Mouse (Mus musculus): ENCODE measurements around the gene Kcnk10. TPM values are rescaled to one million over a fixed set of nuclear protein-coding genes. Genes with fewer than 3 reads are reported as not detected.

Gene Kcnk10
- polyA plus RNA-seq, 1 experiment from 2014 or later: 18.6 TPM

DNA sequence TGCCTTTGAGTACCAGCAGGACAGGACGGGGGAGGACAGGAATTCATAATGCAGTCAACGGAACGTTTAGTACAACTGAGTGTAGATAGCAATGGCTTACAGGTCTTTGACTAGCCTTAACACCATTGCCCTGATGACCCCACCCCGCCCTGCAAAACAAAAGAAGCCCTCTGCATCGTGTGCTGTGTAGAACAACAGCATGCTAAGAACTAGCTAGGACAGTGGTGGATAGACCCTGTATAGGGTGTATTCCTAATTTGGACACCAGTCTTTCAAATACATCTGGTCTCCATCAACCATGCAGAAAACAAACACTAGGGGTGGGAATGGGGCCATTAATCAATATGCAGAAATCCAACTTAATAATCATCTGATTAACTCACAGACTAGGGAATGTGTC is 147.4 kb downstream of the Kcnk10 start:
- Histone ChIP-seq H3K27me3 (ENCODE audit: poor library complexity, severe bottlenecking) (no peaks in the 10 kb centered on the region), H3K9me3 (no peaks in the 10 kb centered on the region), H3K4me3 (no peak overlapping the region), H3K4me1 (peaks cover 3% of the 10 kb centered on the region; the same call in 1 of the 2 replicates), H3K36me3 (replicated peaks) (peaks cover 18% of the 10 kb centered on the region), H3K27ac (no peak overlapping the region)
- no peak for DNase-seq (ENCODE audit: extremely low spot score, low spot score)
- 88% methylated on average over 5 of the region's 5 CpGs for WGBS

DNA sequence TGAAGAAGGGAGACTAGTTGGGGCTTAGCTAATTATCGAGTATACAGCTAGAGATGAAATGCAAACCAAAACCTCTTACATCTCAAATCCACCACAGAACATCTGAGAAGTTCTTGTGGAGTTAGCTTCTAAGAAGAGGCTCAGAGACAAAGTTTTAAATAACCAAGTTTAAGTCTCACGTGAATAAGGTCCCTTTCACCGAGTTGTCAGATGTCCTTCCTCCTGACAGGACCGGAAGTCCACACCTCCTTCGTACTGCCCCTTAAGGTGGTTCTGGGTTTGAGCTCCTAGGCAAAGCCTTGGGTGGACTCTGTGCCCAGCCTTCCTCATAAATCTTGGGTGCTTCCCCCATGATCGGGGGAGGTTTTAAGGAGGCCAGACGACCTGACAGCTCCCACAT is 156.8 kb downstream of the Kcnk10 start:
- no peak for DNase-seq (ENCODE audit: extremely low spot score, low spot score)
- WGBS: 92% methylated on average over 7 of the region's 7 CpGs
- H3K4me1 ChIP-seq: peaks cover 4% of the 10 kb centered on the region; the same call in 1 of the 2 replicates

DNA sequence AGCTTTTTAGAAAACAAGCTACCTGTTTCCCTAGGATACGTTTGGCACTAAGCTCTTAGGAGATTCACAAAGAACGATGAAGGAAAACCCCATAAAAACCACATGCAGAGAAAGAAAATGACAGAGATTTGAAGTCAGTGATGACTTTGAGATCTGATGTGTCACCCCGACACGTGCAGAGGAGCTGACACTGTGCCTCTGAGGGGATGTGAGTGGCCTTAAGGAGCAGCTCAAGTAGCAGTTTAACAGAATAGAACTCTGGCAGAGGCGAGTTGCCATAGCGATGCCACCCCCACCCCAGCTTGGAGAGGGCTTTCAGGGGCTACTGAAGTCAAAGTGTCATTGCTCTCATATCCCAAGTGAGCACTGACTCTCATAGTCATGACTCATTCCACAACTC is 158.3 kb downstream of the Kcnk10 start:
- H3K4me1 ChIP-seq: peaks cover 4% of the 10 kb centered on the region; the same call in 1 of the 2 replicates
- no peaks in the 10 kb centered on the region for H3K9me3 ChIP-seq
- no peak overlapping the region for H3K27ac ChIP-seq
- H3K36me3 ChIP-seq (replicated peaks): no peaks in the 10 kb centered on the region
- DNase-seq (ENCODE audit: extremely low spot score, low spot score): no peak
- no peaks in the 10 kb centered on the region for H3K27me3 ChIP-seq (ENCODE audit: poor library complexity, severe bottlenecking)
- WGBS: 79% methylated on average over 6 of the region's 6 CpGs
- no peak overlapping the region for H3K4me3 ChIP-seq

More for the DNA sequence above, 156.8 kb downstream of the Kcnk10 start:
- Histone ChIP-seq H3K9me3 (no peaks in the 10 kb centered on the region), H3K27ac (no peak overlapping the region), H3K27me3 (ENCODE audit: poor library complexity, severe bottlenecking) (no peaks in the 10 kb centered on the region), H3K4me3 (no peak overlapping the region), H3K36me3 (replicated peaks) (no peaks in the 10 kb centered on the region)

DNA sequence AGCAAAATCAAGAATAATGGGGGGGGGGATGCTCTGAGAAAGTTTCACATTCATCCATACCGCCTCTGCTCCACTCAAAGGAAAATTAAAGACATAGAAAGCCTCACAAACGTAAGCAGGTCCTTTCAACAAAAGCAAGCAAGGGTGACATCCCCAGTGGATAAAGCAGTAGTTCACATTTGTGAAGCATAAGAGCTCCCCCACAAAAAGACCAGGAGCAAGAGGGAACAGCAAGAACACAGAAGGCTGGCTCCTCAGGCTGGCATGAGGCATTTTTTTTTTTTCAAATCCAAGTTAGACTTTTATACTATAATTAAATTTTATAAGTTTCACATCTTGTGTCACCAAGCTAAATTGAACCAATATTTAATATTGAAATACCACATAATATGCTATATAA is 168.5 kb downstream of the Kcnk10 start:
- peaks cover 12% of the 10 kb centered on the region for H3K4me1 ChIP-seq
- H3K27ac ChIP-seq: no peak overlapping the region
- H3K27me3 ChIP-seq (ENCODE audit: poor library complexity, severe bottlenecking): no peaks in the 10 kb centered on the region
- no peak overlapping the region for H3K4me3 ChIP-seq
- no peak for DNase-seq (ENCODE audit: extremely low spot score, low spot score)
- H3K36me3 ChIP-seq (replicated peaks): no peaks in the 10 kb centered on the region
- no peaks in the 10 kb centered on the region for H3K9me3 ChIP-seq
- WGBS: 62% methylated on average over 2 of the region's 2 CpGs

DNA sequence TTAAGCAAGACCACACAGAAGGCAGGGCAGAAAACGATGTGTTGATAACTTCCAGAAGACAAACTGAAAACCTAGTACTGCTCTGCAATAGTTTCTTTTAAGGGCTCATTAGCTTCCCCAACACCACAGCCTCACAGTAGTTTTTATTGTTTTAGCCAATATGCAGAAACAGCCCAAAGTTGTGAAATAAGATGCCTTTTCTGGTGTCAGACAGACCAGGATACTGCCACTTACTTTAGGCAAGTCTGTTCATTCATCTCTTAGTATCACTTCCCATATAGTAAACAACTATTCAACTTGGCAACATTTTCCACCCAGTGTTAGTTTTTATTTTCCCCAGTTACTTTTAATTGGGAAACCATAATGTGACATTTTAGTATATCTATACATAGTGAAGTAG is 171.5 kb downstream of the Kcnk10 start:
- H3K4me3 ChIP-seq: no peak overlapping the region
- DNase-seq (ENCODE audit: extremely low spot score, low spot score): no peak
- 54% methylated on average over 1 of the region's 1 CpGs for WGBS
- peaks cover 12% of the 10 kb centered on the region for H3K4me1 ChIP-seq
- H3K27me3 ChIP-seq (ENCODE audit: poor library complexity, severe bottlenecking): no peaks in the 10 kb centered on the region
- no peak overlapping the region for H3K27ac ChIP-seq
- H3K9me3 ChIP-seq: no peaks in the 10 kb centered on the region
- no peaks in the 10 kb centered on the region for H3K36me3 ChIP-seq (replicated peaks)

DNA sequence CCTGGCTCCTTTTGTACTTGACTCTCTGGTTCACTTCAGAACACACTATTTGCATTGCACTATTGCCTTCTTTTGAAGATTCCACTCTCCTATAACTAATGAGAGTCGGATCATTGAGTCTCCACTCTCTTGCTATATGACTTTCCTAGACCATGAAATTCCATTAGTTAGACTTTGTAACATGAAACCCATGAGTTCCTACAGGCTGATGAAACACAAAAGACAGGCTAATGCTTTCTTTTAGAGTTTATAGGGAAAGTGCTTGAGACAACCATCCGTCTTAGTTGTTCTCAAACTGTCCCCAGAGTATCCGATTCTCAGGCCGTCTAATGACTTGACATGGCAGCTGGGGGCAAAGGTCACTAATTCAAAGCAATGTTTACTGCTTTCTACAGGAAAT is 172.0 kb downstream of the Kcnk10 start:
- Histone ChIP-seq H3K4me3 (no peak overlapping the region), H3K27ac (no peak overlapping the region), H3K4me1 (peaks cover 12% of the 10 kb centered on the region), H3K27me3 (ENCODE audit: poor library complexity, severe bottlenecking) (no peaks in the 10 kb centered on the region), H3K9me3 (no peaks in the 10 kb centered on the region), H3K36me3 (replicated peaks) (no peaks in the 10 kb centered on the region)
- WGBS: 14% methylated on average over 4 of the region's 4 CpGs
- no peak for DNase-seq (ENCODE audit: extremely low spot score, low spot score)

DNA sequence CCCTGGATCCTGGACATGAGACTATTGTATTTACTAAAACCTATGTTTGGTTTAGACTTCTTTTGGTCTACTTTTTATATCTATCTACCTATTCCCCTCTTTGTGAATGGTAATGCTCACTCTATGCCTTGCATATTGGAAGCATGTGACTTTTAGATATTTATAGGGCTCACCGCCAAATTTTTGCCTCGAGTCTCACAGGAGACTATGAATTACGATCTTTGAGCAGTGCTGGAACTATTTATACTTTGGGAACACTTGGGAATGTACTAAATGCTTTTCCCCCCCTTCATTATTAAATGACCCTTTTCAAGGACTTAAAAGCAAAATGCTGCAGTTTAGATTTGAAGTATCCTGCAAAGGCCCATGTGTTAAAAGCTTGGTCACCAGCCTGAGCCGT is 181.5 kb downstream of the Kcnk10 start:
- no peaks in the 10 kb centered on the region for H3K4me1 ChIP-seq
- no peak for DNase-seq (ENCODE audit: extremely low spot score, low spot score)
- no peaks in the 10 kb centered on the region for H3K9me3 ChIP-seq
- H3K36me3 ChIP-seq (replicated peaks): no peaks in the 10 kb centered on the region
- 89% methylated on average over 4 of the region's 4 CpGs for WGBS
- no peak overlapping the region for H3K4me3 ChIP-seq
- no peak overlapping the region for H3K27ac ChIP-seq
- H3K27me3 ChIP-seq (ENCODE audit: poor library complexity, severe bottlenecking): no peaks in the 10 kb centered on the region

DNA sequence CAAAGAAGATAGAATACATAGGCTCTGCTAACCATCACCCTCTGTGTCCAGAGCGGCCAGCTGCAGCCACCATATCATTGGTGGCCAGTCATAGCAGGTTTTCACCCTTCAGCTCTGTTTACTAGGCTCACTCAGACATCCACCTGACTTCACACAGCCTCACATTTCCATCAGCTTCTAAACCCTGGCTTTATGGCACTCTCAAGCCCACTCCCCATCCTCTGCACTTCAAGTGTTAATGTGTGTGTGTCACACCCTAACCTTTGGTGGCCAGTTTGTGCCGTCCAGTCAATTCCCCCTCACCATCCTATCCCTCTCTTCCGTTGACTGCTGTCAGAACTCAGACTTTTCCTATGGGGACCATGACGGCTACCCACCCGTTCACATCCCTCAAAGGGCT is 184.0 kb downstream of the Kcnk10 start:
- WGBS: 94% methylated on average over 5 of the region's 5 CpGs
- Histone ChIP-seq H3K36me3 (replicated peaks) (no peaks in the 10 kb centered on the region), H3K27me3 (ENCODE audit: poor library complexity, severe bottlenecking) (no peaks in the 10 kb centered on the region), H3K9me3 (no peaks in the 10 kb centered on the region), H3K4me3 (no peak overlapping the region), H3K27ac (no peak overlapping the region), H3K4me1 (no peaks in the 10 kb centered on the region)
- no peak for DNase-seq (ENCODE audit: extremely low spot score, low spot score)

DNA sequence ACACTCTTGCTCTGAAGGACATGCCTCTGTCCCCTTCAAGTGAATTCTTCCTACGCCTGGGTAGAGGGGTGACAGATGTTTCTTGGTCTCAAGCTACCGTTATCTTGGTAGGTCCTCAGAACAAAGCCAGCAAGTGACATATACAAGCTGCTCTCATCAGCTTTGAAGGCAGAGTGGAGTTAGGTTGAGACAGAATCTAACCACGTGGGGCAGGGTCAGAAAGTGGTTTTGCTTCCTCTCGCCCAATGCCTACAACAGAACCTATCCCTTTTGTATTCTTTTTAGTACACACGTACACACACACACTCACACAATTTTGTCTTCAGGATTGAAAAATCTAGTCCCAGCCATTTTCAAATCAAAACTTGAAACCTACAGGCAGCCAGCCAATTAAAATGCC is 186.8 kb downstream of the Kcnk10 start:
- H3K27me3 ChIP-seq (ENCODE audit: poor library complexity, severe bottlenecking): no peaks in the 10 kb centered on the region
- 89% methylated on average over 5 of the region's 5 CpGs for WGBS
- H3K4me3 ChIP-seq: no peak overlapping the region
- no peak overlapping the region for H3K27ac ChIP-seq
- H3K9me3 ChIP-seq: no peaks in the 10 kb centered on the region
- no peak for DNase-seq (ENCODE audit: extremely low spot score, low spot score)
- H3K36me3 ChIP-seq (replicated peaks): no peaks in the 10 kb centered on the region
- H3K4me1 ChIP-seq: no peaks in the 10 kb centered on the region

DNA sequence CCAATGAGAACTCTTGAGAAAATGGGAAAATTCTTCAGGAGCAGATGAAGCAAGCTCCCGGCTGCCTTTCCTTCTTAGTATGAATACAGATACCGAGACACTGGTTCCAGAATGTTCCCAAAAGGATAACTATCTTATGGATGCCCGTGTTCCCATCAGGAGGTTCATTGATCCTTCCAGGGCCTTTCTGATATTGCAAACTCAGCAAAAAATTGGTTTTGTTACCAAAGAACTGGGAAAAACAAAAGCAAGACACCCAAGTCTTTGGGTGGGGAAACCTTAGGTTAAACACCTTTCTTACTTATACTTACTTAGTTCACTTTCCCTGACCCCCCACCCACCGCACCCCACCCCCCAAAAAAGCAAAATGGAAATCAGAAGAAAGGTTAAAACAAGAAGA is 188.5 kb downstream of the Kcnk10 start:
- no peak for DNase-seq (ENCODE audit: extremely low spot score, low spot score)
- H3K4me1 ChIP-seq: no peaks in the 10 kb centered on the region
- no peak overlapping the region for H3K27ac ChIP-seq
- H3K4me3 ChIP-seq: no peak overlapping the region
- H3K9me3 ChIP-seq: no peaks in the 10 kb centered on the region
- no peaks in the 10 kb centered on the region for H3K36me3 ChIP-seq (replicated peaks)
- H3K27me3 ChIP-seq (ENCODE audit: poor library complexity, severe bottlenecking): no peaks in the 10 kb centered on the region
- 94% methylated on average over 4 of the region's 4 CpGs for WGBS

Other genes starting within 250 kb of the Kcnk10 start
- gene Spata7, start 49.8 kb upstream of the Kcnk10 start, polyA plus RNA-seq (2016; fragmentation: Nextera tagmentation; extraction: Ambion mirVana): 22.4 and 23.6 TPM in 2 replicates
- gene Ptpn21, start 159.1 kb upstream of the Kcnk10 start, polyA plus RNA-seq (2016; fragmentation: Nextera tagmentation; extraction: Ambion mirVana): 7.4 TPM in 2 replicates
- 133 and 141 TPM in 2 replicates for gene Zc3h14, start 168.7 kb upstream of the Kcnk10 start, polyA plus RNA-seq (2016; fragmentation: Nextera tagmentation; extraction: Ambion mirVana)

Measured in forebrain, embryonic 10.5 days (tissue).